Mouse (Mus musculus) CD4-positive, CD25-positive, alpha-beta regulatory T cell, adult 2 months (primary cell): Measurements from ENCODE around the gene Gm43517.

Source experiments
- DNase-seq: peaks from one replicate; pipeline ENCODE4 v3.0.0-alpha.2; 2012; ENCODE audit warnings: low read depth, low spot score

Gm43517 gene

GRCm38 (mm10) chr12:49384876-49385630 is at the start of gene Gm43517:
Gm43517 (plus strand) TSS chr12:49385174.
- DNase-seq, result no peak

- no peak for DNase-seq
Measured at GRCm38 (mm10) chr12:49349697-49350096, 35.3 kb upstream of the Gm43517 start.

GRCm38 (mm10) chr12:49368931-49369330 is 16.0 kb upstream of the Gm43517 start:
- DNase-seq, result no peak

GRCm38 (mm10) chr12:49372170-49372569 is 12.8 kb upstream of the Gm43517 start:
- no peak for DNase-seq

GRCm38 (mm10) chr12:49373176-49373575 is 11.8 kb upstream of the Gm43517 start:
- no peak for DNase-seq

- DNase-seq, result no peak
Measured at GRCm38 (mm10) chr12:49373821-49374605, 11.0 kb upstream of the Gm43517 start.

GRCm38 (mm10) chr12:49374606-49374995 is 10.4 kb upstream of the Gm43517 start:
- DNase-seq, result no peak

- no peak for DNase-seq
Measured at GRCm38 (mm10) chr12:49375427-49376317, 9.3 kb upstream of the Gm43517 start.

GRCm38 (mm10) chr12:49376318-49376992 is 8.5 kb upstream of the Gm43517 start:
- no peak for DNase-seq

- no peak for DNase-seq
Measured at GRCm38 (mm10) chr12:49377281-49377970, 7.5 kb upstream of the Gm43517 start.

- no peak for DNase-seq
Measured at GRCm38 (mm10) chr12:49378920-49379319, 6.1 kb upstream of the Gm43517 start.

- DNase-seq, result no peak
Measured at GRCm38 (mm10) chr12:49379446-49379845, 5.5 kb upstream of the Gm43517 start.

GRCm38 (mm10) chr12:49380442-49380841 is 4.5 kb upstream of the Gm43517 start:
- DNase-seq, result no peak

GRCm38 (mm10) chr12:49381031-49381525 is 3.9 kb upstream of the Gm43517 start:
- no peak for DNase-seq

GRCm38 (mm10) chr12:49381721-49382365 is 3.1 kb upstream of the Gm43517 start:
- DNase-seq, result no peak

- DNase-seq, result no peak
Measured at GRCm38 (mm10) chr12:49382565-49383520, 2.1 kb upstream of the Gm43517 start, which contains the start of gene Foxg1. Foxg1 (plus strand) TSS chr12:49382660.

- DNase-seq, result no peak
Measured at GRCm38 (mm10) chr12:49383521-49384133, 1.3 kb upstream of the Gm43517 start.

GRCm38 (mm10) chr12:49384295-49384875 is 589 bp upstream of the Gm43517 start:
- no peak for DNase-seq
